Mouse (Mus musculus) splenic B cell, adult 2 months (primary cell): Measurements from ENCODE around the gene Frem3.

Source experiments
- DNase-seq: peaks from one replicate; pipeline ENCODE4 v3.0.0-alpha.2; 2011; ENCODE audit warnings: low read depth, low spot score
- H3K27me3 ChIP-seq: 2 replicates; pipeline ENCODE4 v1.6.1; 2012; ENCODE audit warnings: mild to moderate bottlenecking, low read length, moderate library complexity, mixed read lengths; ENCODE audit not compliant: control insufficient read depth, poor library complexity, insufficient read depth, severe bottlenecking
- H3K36me3 ChIP-seq: 2 replicates; pipeline ENCODE4 v1.6.1; 2012; ENCODE audit warnings: mild to moderate bottlenecking, low read length, moderate library complexity, mixed read lengths; ENCODE audit not compliant: control insufficient read depth, poor library complexity, insufficient read depth, severe bottlenecking

The Frem3 gene

GRCm38 (mm10) chr8:80610549-80611440 is at the start of gene Frem3:
Gene Frem3 (plus strand): TSS chr8:80611080.
- Histone ChIP-seq H3K36me3 (no peaks in the 10 kb centered on the region), H3K27me3 (no peaks in the 10 kb centered on the region)
- no peak for DNase-seq

GRCm38 (mm10) chr8:80564205-80564839 is 46.6 kb upstream of the Frem3 start:
- no peak for DNase-seq
- no peaks in the 10 kb centered on the region; the same call in 1 of the 2 replicates for H3K27me3 ChIP-seq
- no peaks in the 10 kb centered on the region for H3K36me3 ChIP-seq

- H3K36me3 ChIP-seq = no peaks in the 10 kb centered on the region
- DNase-seq = no peak
Measured at GRCm38 (mm10) chr8:80567471-80567870, 43.4 kb upstream of the Frem3 start.

GRCm38 (mm10) chr8:80568243-80568995 is 42.5 kb upstream of the Frem3 start:
- no peak for DNase-seq
- Histone ChIP-seq H3K36me3 (no peaks in the 10 kb centered on the region), H3K27me3 (no peaks in the 10 kb centered on the region)

More at GRCm38 (mm10) chr8:80567471-80567870, 43.4 kb upstream of the Frem3 start:
- no peaks in the 10 kb centered on the region; the same call in 1 of the 2 replicates for H3K27me3 ChIP-seq

GRCm38 (mm10) chr8:80572417-80573061 is 38.3 kb upstream of the Frem3 start:
- H3K27me3 ChIP-seq = no peaks in the 10 kb centered on the region
- H3K36me3 ChIP-seq = no peaks in the 10 kb centered on the region
- no peak for DNase-seq

GRCm38 (mm10) chr8:80577126-80577525 is 33.8 kb upstream of the Frem3 start:
- Histone ChIP-seq H3K27me3 (no peaks in the 10 kb centered on the region), H3K36me3 (no peaks in the 10 kb centered on the region)
- no peak for DNase-seq

- no peak for DNase-seq
- Histone ChIP-seq H3K27me3 (no peaks in the 10 kb centered on the region), H3K36me3 (no peaks in the 10 kb centered on the region)
Measured at GRCm38 (mm10) chr8:80579038-80579437, 31.8 kb upstream of the Frem3 start.

- Histone ChIP-seq H3K36me3 (no peaks in the 10 kb centered on the region), H3K27me3 (no peaks in the 10 kb centered on the region)
- no peak for DNase-seq
Measured at GRCm38 (mm10) chr8:80592626-80593025, 18.3 kb upstream of the Frem3 start.

GRCm38 (mm10) chr8:80600600-80601170 is 10.2 kb upstream of the Frem3 start:
- Histone ChIP-seq H3K27me3 (no peaks in the 10 kb centered on the region; the same call in 1 of the 2 replicates), H3K36me3 (no peaks in the 10 kb centered on the region)
- no peak for DNase-seq

- H3K27me3 ChIP-seq = no peaks in the 10 kb centered on the region; the same call in 1 of the 2 replicates
- H3K36me3 ChIP-seq = no peaks in the 10 kb centered on the region
- DNase-seq = no peak
Measured at GRCm38 (mm10) chr8:80601886-80602285, 9.0 kb upstream of the Frem3 start.

- Histone ChIP-seq H3K27me3 (no peaks in the 10 kb centered on the region; the same call in 1 of the 2 replicates), H3K36me3 (no peaks in the 10 kb centered on the region)
- DNase-seq = no peak
Measured at GRCm38 (mm10) chr8:80607082-80607481, 3.8 kb upstream of the Frem3 start.

- no peak for DNase-seq
- Histone ChIP-seq H3K36me3 (no peaks in the 10 kb centered on the region), H3K27me3 (no peaks in the 10 kb centered on the region)
Measured at GRCm38 (mm10) chr8:80611441-80611751, 516 bp downstream of the Frem3 start.

- Histone ChIP-seq H3K36me3 (no peaks in the 10 kb centered on the region), H3K27me3 (no peaks in the 10 kb centered on the region)
- DNase-seq = no peak
Measured at GRCm38 (mm10) chr8:80619787-80620186, 8.9 kb downstream of the Frem3 start.

- Histone ChIP-seq H3K27me3 (no peaks in the 10 kb centered on the region), H3K36me3 (no peaks in the 10 kb centered on the region)
- no peak for DNase-seq
Measured at GRCm38 (mm10) chr8:80647394-80647793, 36.5 kb downstream of the Frem3 start.
